Comparison of ENCODE assay signal across 10 mouse cellular contexts in genomic region chr2:75756704-75757638, GRCm38 (mm10). TPM values are rescaled to one million over a fixed set of nuclear protein-coding genes. Genes with fewer than 3 reads are reported as not detected.
DNase-seq lines count a peak whose midpoint lies in the region; ATAC-seq and TF ChIP-seq lines count a peak whose summit lies in the region.
"Had no signal": no experiment of that assay in that cellular context is flagged by ENCODE, and none has a peak within 500 bp of the region (broad histone marks: within the 10 kb centered on the region; RNA-seq: fewer than 3 reads in every experiment).

No protein-coding gene starts in this region.

- no peaks in the 10 kb centered on the region; the same call in 1 of the 2 replicates for H3K4me1 ChIP-seq in kidney, postnatal 0 days (replicated peaks; ENCODE audit: insufficient read depth, low read length)
- H3K4me1 ChIP-seq in brown adipose tissue, adult 24 weeks (ENCODE audit: control insufficient read depth, insufficient read depth, insufficient read length, low read length) = no peaks in the 10 kb centered on the region; the same call in 1 of the 2 replicates
- peaks cover 17% of the 10 kb centered on the region for H3K4me1 ChIP-seq in limb, embryonic 15.5 days

- TF ChIP-seq CTCF in kidney, postnatal 0 days (IDR thresholded peaks at IDR 0.05; ENCODE audit: low read depth) = no peak

- no peak for ATAC-seq in kidney, postnatal 0 days (replicated peaks; ENCODE audit: low FRiP score, low read depth)
- ATAC-seq in limb, embryonic 15.5 days (ENCODE audit: insufficient number of reproducible peaks, low FRiP score, low TSS enrichment, low read depth) = peak; percentile 78

- 38% methylated on average over 16 of the region's 16 CpGs for WGBS in kidney, postnatal 0 days
- WGBS in limb, embryonic 15.5 days = 29% methylated on average over 16 of the region's 16 CpGs

- peak; percentile 78 for DNase-seq in kidney, postnatal 0 days (ENCODE audit: low spot score)
- no peak for DNase-seq in kidney, postnatal 4 days
- DNase-seq in heart, adult 8-10 months (ENCODE audit: low spot score) = peak; percentile 63
- DNase-seq in thymus, postnatal 36 days = no peak
- DNase-seq in embryo, embryonic 10 days (ENCODE audit: low spot score) = no peak
- no peak for DNase-seq in spleen, postnatal 36 days (ENCODE audit: low spot score in 2 of 2)
- DNase-seq: kidney, postnatal 36 days; thymus, postnatal 4 days had no signal

- H3K27me3 ChIP-seq in kidney, postnatal 0 days (ENCODE audit: insufficient read depth, low read length) = no peaks in the 10 kb centered on the region
- H3K27me3 ChIP-seq in limb, embryonic 15.5 days = no peaks in the 10 kb centered on the region

- H3K4me3 ChIP-seq in kidney, postnatal 0 days (replicated peaks; ENCODE audit: low read depth, low read length) = no peak overlapping the region
- H3K4me3 ChIP-seq in brown adipose tissue, adult 24 weeks (ENCODE audit: insufficient read depth, low read depth, low read length) = no peak overlapping the region
- H3K4me3 ChIP-seq in limb, embryonic 15.5 days = no peak overlapping the region

- no peaks in the 10 kb centered on the region for H3K9me3 ChIP-seq in kidney, postnatal 0 days (replicated peaks; ENCODE audit: low read length)
- H3K9me3 ChIP-seq in limb, embryonic 15.5 days = no peaks in the 10 kb centered on the region

- no peak overlapping the region for H3K9ac ChIP-seq in kidney, postnatal 0 days (ENCODE audit: low read depth, low read length)
- no peak overlapping the region for H3K9ac ChIP-seq in limb, embryonic 15.5 days

- no peaks in the 10 kb centered on the region for H3K36me3 ChIP-seq in kidney, postnatal 0 days (ENCODE audit: insufficient read depth, low read length)
- no peaks in the 10 kb centered on the region for H3K36me3 ChIP-seq in limb, embryonic 15.5 days

- H3K4me2 ChIP-seq in kidney, postnatal 0 days (ENCODE audit: low read length) = peak overlapping the region; percentile 19
- 0 out of 2 replicates have a peak overlapping the region, but pooled peaks have one; percentile 4 for H3K4me2 ChIP-seq in limb, embryonic 15.5 days

- H3K27ac ChIP-seq in kidney, postnatal 0 days = peak overlapping the region; percentile 6; the same call in 1 of the 2 replicates
- peak overlapping the region; percentile 42 for H3K27ac ChIP-seq in brown adipose tissue, adult 24 weeks (replicated peaks; ENCODE audit: low read depth, low read length)
- peak overlapping the region; percentile 83 for H3K27ac ChIP-seq in limb, embryonic 15.5 days

RNA-seq across cellular contexts. Expression of gene Nfe2l2, which starts 52.5 kb away (rescaled TPM):
- 96.6 and 97.0 TPM in 2 replicates for polyA plus RNA-seq in kidney, postnatal 0 days (2015; fragmentation: Nextera tagmentation; extraction: Ambion mirVana)
- polyA plus RNA-seq in brown adipose tissue, adult 24 weeks (2012; ENCODE audit: insufficient read depth, insufficient read length, missing spikeins) = 50.2 and 50.6 TPM in 2 replicates
- 10 to 100 TPM; 57.9 to 75.1 (median 64.5) TPM for total RNA-seq in heart, adult 8-10 months (2022)
- 40.7 and 45.2 TPM in 2 replicates for polyA plus RNA-seq in limb, embryonic 15.5 days (2015; fragmentation: Nextera tagmentation; extraction: Ambion mirVana)

Comparison
In these comparisons a context has a peak if more than half of its experiments do, and no peak if none do; other contexts are left out.
1. DNase-seq: peak in kidney, postnatal 0 days (single experiment) and heart, adult 8-10 months (single experiment); none in kidney, postnatal 4 days (0 of 2), thymus, postnatal 36 days (0 of 2), embryo, embryonic 10 days (single experiment) and spleen, postnatal 36 days (0 of 2).
2. H3K27ac ChIP-seq: peak in every context shown above with its lines; median percentile 83 in limb, embryonic 15.5 days; 42 in brown adipose tissue, adult 24 weeks; 6 in kidney, postnatal 0 days.